ENCODE assay signal across 15 mouse cellular contexts in genomic region chr5:49337164-49337563, GRCm38 (mm10).
DNase-seq lines count a peak whose midpoint lies in the region; ATAC-seq lines count a peak whose summit lies in the region.
"Had no signal": no experiment of that assay in that cellular context is flagged by ENCODE, and none has a peak within 500 bp of the region (broad histone marks: within the 10 kb centered on the region; RNA-seq: fewer than 3 reads in every experiment).

No protein-coding gene starts in this region.

- no peak for DNase-seq in frontal cortex, postnatal 14 days (ENCODE audit: low spot score in 2 of 2)
- DNase-seq in right cerebral cortex, adult 18-20 months = peak; percentile 20
- DNase-seq in right cerebral cortex, postnatal 25 days = no peak
- peak; percentile 19 for DNase-seq in mesoderm, embryonic 11.5 days (ENCODE audit: low read depth, low spot score)
- DNase-seq in cerebellum, postnatal 36 days = no peak
- no peak for DNase-seq in MN1 (ENCODE audit: low spot score)
- DNase-seq: adrenal gland, postnatal 14 days; cerebellum, adult 11 months; gastrocnemius, postnatal 14 days; heart, adult 11 months; lung, postnatal 4 days; right cerebral cortex, postnatal 4 days; thymus, postnatal 25 days had no signal

- ATAC-seq in frontal cortex, adult (ENCODE audit: low TSS enrichment) = peak; percentile 86
- ATAC-seq: intestine, postnatal 0 days had no signal

Comparison
In these comparisons a context has a peak if more than half of its experiments do, and no peak if none do; other contexts are left out.
1. DNase-seq: peak in right cerebral cortex, adult 18-20 months (single experiment) and mesoderm, embryonic 11.5 days (single experiment); none in frontal cortex, postnatal 14 days (0 of 2), right cerebral cortex, postnatal 25 days (single experiment), cerebellum, postnatal 36 days (0 of 2) and MN1 (single experiment).